Mouse (Mus musculus) layer of hippocampus, adult 9-11 months (tissue): ENCODE results near the gene Aldh1a2.
A peak's percentile ranks its signal among the peaks of the same experiment; 100 is the strongest.

Experiments
- DNase-seq: peaks from one replicate; pipeline ENCODE4 v3.0.0; 2022

Gene Aldh1a2

DNA sequence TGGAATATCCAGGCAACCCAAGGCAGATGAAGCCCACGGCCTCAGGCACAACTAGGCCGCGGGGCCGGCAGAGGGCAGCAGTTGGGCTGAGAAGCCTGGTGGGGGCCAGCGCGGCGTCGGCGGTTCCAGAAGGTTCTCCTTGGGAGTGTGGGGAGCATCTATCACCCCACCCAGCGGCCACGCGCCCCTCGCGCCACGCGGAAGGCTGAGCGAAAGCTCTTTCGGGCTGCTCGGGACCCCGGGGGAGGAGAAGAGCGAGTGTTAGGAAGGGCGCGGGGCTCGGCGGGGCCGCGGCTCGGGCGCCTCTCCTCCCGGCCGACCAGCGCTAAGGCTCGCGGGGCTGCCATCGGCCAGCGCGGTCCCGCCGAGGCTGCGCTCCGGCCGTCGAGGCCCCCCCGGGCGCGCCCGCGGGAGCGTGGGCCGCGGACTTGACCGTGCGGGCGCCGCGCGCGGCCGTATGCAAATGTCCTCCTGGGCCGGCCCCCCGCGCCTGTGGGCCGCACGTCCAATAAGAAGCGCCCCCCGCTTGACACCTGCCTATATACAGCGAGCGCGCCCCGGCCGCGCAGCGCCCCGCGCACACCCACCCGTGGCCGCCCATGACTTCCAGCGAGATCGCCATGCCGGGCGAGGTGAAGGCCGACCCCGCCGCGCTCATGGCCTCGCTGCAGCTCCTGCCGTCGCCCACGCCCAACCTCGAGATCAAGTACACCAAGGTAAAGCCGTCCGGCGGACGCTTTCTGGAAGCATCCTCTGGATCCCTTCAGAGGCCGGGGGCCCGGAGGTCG, at the start of gene Aldh1a2:
TSS of gene Aldh1a2 (plus strand) at position 542 of the 788 bp plus-strand sequence.
- DNase-seq, result no peak

DNA sequence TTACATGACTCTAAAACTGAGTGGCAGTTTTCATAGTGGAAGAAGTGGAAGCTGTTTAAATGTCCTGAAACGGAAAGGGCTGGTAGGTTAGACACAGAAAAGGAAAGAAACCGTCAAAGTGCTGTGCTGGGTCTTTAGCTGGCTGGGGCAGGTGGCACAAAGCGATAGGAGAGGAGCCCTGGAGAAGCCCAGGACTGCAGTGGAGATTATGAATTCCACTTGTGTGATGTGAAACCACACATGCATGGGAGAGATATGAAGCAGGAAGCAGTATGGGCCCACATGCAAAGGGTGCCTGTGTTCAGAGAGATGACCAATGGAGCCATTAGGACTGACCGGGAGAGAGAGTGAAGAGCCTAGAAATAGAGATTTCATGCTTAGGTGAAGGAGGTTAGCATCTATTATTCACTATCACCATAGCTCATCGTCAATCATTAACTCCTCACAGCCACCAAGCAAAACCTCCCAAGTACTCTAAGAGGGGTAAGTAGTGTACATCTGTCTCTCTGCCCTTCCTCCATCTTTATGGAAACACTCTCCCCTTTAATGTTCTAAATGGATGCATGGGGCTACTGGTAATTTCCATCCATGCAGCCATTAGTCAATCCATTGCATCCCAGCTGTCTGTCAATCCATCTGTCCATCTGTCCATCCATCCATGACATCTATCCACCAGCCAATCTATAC, 49.4 kb upstream of the Aldh1a2 start:
- no peak for DNase-seq

DNA sequence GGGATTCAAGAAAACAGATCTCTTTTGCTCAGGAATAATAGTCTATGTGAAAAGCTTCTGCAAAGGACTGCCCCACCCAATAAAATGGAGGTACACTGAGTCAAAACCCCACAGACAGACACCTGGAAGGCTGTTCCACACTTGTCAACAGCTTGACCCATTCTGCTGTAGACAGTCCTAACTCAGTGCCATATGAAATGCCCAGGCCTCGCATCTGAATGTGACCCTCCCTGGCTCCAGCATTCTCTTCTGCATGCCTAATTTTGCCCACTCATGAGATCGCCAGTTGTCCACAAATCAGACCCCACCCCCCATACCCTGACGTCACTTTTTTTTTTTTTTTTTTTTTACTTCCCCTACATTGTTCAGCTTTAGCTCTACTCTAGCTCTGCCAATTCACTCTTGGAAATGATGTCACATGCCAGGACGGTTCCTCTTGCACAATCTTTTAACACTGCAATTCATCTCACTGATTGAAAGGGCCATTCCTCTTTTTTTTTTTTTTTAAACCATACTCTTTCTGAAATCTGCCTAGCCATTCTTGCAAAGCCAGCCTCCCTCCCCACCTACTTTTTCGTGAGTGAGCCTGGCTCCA, 48.6 kb upstream of the Aldh1a2 start:
- no peak for DNase-seq

DNA sequence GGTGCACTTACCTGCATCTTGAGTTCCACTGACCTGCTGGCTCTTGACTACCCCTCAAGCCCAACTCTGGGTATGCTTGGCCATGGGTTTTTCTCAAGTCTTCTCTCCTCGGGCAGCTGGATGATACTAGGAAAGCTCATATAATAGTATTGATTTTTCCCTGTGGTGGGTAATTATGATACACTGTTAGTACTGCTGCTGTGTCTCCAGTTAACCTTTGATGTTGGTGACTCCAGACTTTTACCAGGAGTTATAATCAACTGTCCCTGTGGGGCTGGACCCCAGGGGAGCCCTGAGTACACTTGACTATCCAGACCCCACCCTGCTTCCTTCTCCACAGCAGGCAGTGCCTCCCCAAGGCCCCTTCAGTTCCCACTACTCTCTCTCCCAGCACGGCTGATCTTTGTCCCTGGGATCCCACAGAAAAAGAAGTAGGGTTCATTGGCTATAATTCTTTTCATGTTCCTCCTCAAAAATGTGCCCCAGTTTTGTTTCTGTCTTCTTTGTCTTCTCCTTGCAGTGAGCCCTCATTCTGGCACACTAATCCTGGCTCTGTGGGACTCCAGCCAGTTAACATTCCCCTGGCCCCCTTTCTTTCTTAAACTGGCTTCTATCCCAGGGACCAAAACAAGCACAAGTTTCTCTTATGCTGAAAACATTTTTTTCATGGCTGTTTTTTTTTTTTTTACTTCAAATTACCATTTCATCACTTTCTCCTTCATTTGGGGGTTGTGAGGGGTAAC, 47.9 kb upstream of the Aldh1a2 start:
- peak; percentile 33 for DNase-seq

GRCm38 (mm10) chr9:71168511-71168910, 47.1 kb upstream of the Aldh1a2 start, which contains the start of gene Aqp9:
Gene Aqp9 (minus strand): TSS chr9:71168682.
- no peak for DNase-seq

GRCm38 (mm10) chr9:71173533-71173932, 42.1 kb upstream of the Aldh1a2 start:
- no peak for DNase-seq

- no peak for DNase-seq
Observed at GRCm38 (mm10) chr9:71174316-71174975, 41.1 kb upstream of the Aldh1a2 start.

DNA sequence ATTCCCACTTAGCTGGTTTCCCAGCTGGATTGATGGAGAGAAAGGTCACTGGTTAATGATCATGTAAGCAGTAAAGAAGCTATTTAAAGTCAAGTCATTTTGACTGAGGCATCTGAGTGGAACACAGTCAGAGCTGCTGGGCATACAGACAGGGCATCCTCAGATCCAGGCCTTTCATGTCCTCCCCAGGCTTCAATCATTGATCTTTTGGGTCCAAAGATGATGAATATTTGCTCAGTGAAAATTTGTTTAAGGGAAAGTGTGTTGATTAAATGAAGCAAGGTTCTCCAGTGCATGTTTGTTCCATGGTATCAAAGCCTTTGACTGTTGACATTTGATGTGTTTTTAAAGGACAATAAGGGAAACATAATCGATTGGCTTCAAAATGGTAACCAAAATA, 39.9 kb upstream of the Aldh1a2 start:
- no peak for DNase-seq

- no peak for DNase-seq
Observed at GRCm38 (mm10) chr9:71179276-71179896, 36.2 kb upstream of the Aldh1a2 start.

DNA sequence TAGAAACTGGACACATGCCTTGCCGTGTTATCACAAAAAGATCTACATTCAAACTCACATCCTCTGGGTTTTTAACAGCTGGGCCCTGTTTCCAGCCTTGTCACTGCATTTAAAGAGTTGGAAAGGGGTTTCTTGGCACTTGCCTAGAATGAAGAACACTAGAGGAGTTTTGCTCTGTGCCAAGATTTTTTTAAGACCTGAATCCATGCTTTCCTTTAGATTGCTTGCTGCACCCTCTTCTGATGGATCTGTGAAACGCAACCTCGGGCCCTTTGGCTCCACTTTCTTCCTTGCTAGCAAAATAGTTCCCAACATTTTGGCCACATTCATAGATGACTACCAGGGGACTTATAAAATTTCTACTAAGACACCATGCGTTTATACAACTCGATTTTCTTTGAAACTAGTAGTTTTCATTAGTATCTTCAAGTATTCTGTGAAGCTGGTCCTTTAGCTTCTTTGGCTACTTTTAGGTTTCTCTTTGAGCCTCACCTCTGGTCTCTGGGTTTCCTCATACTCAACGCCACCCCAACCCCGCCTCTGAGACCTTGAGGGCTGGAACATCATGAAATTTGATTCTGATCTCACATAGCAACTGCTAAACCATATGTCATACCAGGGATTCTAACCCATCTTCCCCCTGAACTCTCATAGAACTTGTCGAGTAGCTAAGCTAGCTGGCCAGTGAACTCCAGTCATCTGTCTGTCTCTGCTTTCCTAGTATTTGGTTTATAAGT, 35.5 kb upstream of the Aldh1a2 start:
- no peak for DNase-seq

DNA sequence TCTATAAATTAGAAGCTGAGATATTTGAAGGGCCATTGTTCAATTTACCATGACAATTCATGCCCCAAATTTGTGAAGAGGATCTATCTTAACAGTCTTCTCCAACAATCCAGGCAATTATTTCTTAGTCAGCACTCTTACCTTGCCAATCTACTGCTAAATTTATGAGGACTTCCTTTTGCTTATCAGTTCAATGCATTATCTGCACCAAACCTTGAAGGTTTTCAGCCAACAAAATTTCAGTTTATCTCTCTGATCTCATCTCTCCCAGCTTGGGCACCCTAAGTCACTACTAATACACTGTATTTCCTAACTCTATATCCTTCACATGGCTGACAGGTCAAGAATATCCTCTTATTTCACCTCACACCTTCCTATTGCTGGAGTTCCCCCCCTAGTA, 30.3 kb upstream of the Aldh1a2 start:
- DNase-seq, result no peak

- no peak for DNase-seq
Observed at GRCm38 (mm10) chr9:71185823-71186222, 29.8 kb upstream of the Aldh1a2 start.

- no peak for DNase-seq
Observed at GRCm38 (mm10) chr9:71187396-71187795, 28.2 kb upstream of the Aldh1a2 start.

GRCm38 (mm10) chr9:71188647-71189415, 26.8 kb upstream of the Aldh1a2 start:
- DNase-seq, result peak; percentile 16

DNA sequence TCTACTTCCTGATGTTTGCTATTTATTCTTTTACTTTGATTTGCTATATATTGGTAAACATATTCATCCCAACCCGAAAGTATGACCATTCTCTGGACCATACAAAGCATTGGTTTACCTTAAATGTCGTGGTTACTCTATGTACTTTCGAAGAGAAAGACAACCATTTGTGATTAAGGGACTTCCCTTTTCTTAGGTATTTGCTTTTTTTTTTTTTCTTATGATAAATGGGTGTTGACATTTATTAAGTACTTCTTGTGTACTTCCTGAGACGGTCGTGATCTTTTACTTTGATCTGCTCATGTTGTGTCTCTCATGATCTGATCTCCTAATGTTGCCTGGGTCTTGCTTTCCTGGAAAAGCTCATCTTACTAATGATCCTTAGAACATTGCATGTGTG, 16.8 kb upstream of the Aldh1a2 start:
- no peak for DNase-seq

- no peak for DNase-seq
Observed at GRCm38 (mm10) chr9:71202265-71202664, 13.3 kb upstream of the Aldh1a2 start.

GRCm38 (mm10) chr9:71209299-71209698, 6.3 kb upstream of the Aldh1a2 start:
- DNase-seq, result no peak

GRCm38 (mm10) chr9:71210870-71211269, 4.7 kb upstream of the Aldh1a2 start:
- no peak for DNase-seq

- DNase-seq, result no peak
Observed at GRCm38 (mm10) chr9:71213636-71214035, 2.0 kb upstream of the Aldh1a2 start.
